In genomic region chr1:59687493-59687892, GRCm38 (mm10) we compare ENCODE assay signal across 9 mouse cellular contexts. TPM values are rescaled to one million over a fixed set of nuclear protein-coding genes. Genes with fewer than 3 reads are reported as not detected.
DNase-seq lines count a peak whose midpoint lies in the region; ATAC-seq lines count a peak whose summit lies in the region.
"Had no signal": no experiment of that assay in that cellular context is flagged by ENCODE, and none has a peak within 500 bp of the region (broad histone marks: within the 10 kb centered on the region; RNA-seq: fewer than 3 reads in every experiment).

No protein-coding gene starts in this region.

- H3K4me1 ChIP-seq in liver, embryonic 11.5 days (replicated peaks; ENCODE audit: control insufficient read depth, insufficient read depth, low read length): peaks cover 5% of the 10 kb centered on the region; the same call in 1 of the 2 replicates
- H3K4me1 ChIP-seq in embryonic facial prominence, embryonic 13.5 days: peaks cover 17% of the 10 kb centered on the region
- H3K4me1 ChIP-seq in liver, embryonic 12.5 days: peaks cover 42% of the 10 kb centered on the region

- no peaks in the 10 kb centered on the region for H3K27me3 ChIP-seq in liver, embryonic 11.5 days (replicated peaks; ENCODE audit: control insufficient read depth, insufficient read depth, low read length)
- H3K27me3 ChIP-seq in embryonic facial prominence, embryonic 13.5 days: no peaks in the 10 kb centered on the region
- peaks cover 8% of the 10 kb centered on the region for H3K27me3 ChIP-seq in liver, embryonic 12.5 days (replicated peaks)

- DNase-seq in liver, embryonic 11.5 days (ENCODE audit: low spot score): no peak
- DNase-seq in liver (no peak), MEL-GATA-1-ER (ENCODE audit: extremely low read depth, low read depth) (peak; percentile 54)
- no peak for DNase-seq in left cerebral cortex, adult 11 months (ENCODE audit: low spot score)
- no peak for DNase-seq in right cerebral cortex, adult 2 months (ENCODE audit: low spot score in 2 of 2)
- DNase-seq: adrenal gland, postnatal 25 days had no signal

- no peak for ATAC-seq in liver, embryonic 11.5 days (replicated peaks; ENCODE audit: low FRiP score)
- no peak for ATAC-seq in embryonic facial prominence, embryonic 13.5 days (ENCODE audit: insufficient number of reproducible peaks, insufficient read depth, low FRiP score, low TSS enrichment, low read depth)
- ATAC-seq in liver, embryonic 12.5 days: no peak
- ATAC-seq: midbrain, embryonic 16.5 days had no signal

- H3K36me3 ChIP-seq in liver, embryonic 11.5 days (ENCODE audit: control insufficient read depth, insufficient read depth, low read length): peaks cover 13% of the 10 kb centered on the region; the same call in 1 of the 2 replicates
- H3K36me3 ChIP-seq in embryonic facial prominence, embryonic 13.5 days: peaks cover 16% of the 10 kb centered on the region
- peaks cover 44% of the 10 kb centered on the region for H3K36me3 ChIP-seq in liver, embryonic 12.5 days

- H3K27ac ChIP-seq in liver, embryonic 11.5 days (ENCODE audit: low read depth, low read length): no peak overlapping the region
- no peak overlapping the region for H3K27ac ChIP-seq in embryonic facial prominence, embryonic 13.5 days
- H3K27ac ChIP-seq in liver, embryonic 12.5 days: no peak overlapping the region

- no peaks in the 10 kb centered on the region for H3K9me3 ChIP-seq in liver, embryonic 11.5 days (ENCODE audit: control insufficient read depth, low read length)
- H3K9me3 ChIP-seq in embryonic facial prominence, embryonic 13.5 days: no peaks in the 10 kb centered on the region
- H3K9me3 ChIP-seq in liver, embryonic 12.5 days (replicated peaks): no peaks in the 10 kb centered on the region

- peak overlapping the region; percentile 86 for H3K4me2 ChIP-seq in liver, embryonic 11.5 days
- peak overlapping the region; percentile 92 for H3K4me2 ChIP-seq in embryonic facial prominence, embryonic 13.5 days
- H3K4me2 ChIP-seq in liver, embryonic 12.5 days: peak overlapping the region; percentile 83

- H3K9ac ChIP-seq in liver, embryonic 11.5 days (ENCODE audit: low read depth, low read length): no peak overlapping the region
- H3K9ac ChIP-seq in embryonic facial prominence, embryonic 13.5 days: no peak overlapping the region
- peak overlapping the region; percentile 85 for H3K9ac ChIP-seq in liver, embryonic 12.5 days

- H3K4me3 ChIP-seq in liver, embryonic 11.5 days (ENCODE audit: low read depth, low read length): peak overlapping the region; percentile 33; the same call in 1 of the 2 replicates
- H3K4me3 ChIP-seq in embryonic facial prominence, embryonic 13.5 days: no peak overlapping the region
- H3K4me3 ChIP-seq in liver, embryonic 12.5 days: peak overlapping the region; percentile 84

- WGBS in liver, embryonic 11.5 days: 68% methylated on average over 1 of the region's 1 CpGs
- WGBS in embryonic facial prominence, embryonic 13.5 days: 41% methylated on average over 1 of the region's 1 CpGs
- 43% methylated on average over 1 of the region's 1 CpGs for WGBS in liver, embryonic 12.5 days (ENCODE audit: insufficient replicate concordance)

RNA-seq across cellular contexts. Expression of gene Nop58, which starts 2.7 kb away (rescaled TPM):
- polyA plus RNA-seq in liver, embryonic 11.5 days (2014; fragmentation: Nextera tagmentation; extraction: Ambion mirVana): 400 and 416 TPM in 2 replicates
- polyA plus RNA-seq in embryonic facial prominence, embryonic 13.5 days (2015; fragmentation: Nextera tagmentation; extraction: Ambion mirVana): 272 and 277 TPM in 2 replicates
- polyA plus RNA-seq in liver, embryonic 12.5 days (2016; fragmentation: Nextera tagmentation; extraction: Ambion mirVana): 274 and 282 TPM in 2 replicates

RNA-seq across cellular contexts. Expression of gene Sumo1, which starts 16.9 kb away (rescaled TPM):
- polyA plus RNA-seq in liver, embryonic 11.5 days (2014; fragmentation: Nextera tagmentation; extraction: Ambion mirVana): 345 and 370 TPM in 2 replicates
- polyA plus RNA-seq in embryonic facial prominence, embryonic 13.5 days (2015; fragmentation: Nextera tagmentation; extraction: Ambion mirVana): 432 and 472 TPM in 2 replicates
- 199 and 208 TPM in 2 replicates for polyA plus RNA-seq in liver, embryonic 12.5 days (2016; fragmentation: Nextera tagmentation; extraction: Ambion mirVana)
